Mouse (Mus musculus) c-Kit-positive CD71-positive TER-119-negative erythroid progenitor cells, embryonic 14.5 days (primary cell): ENCODE data around the gene Ttbk2.

Source experiments
- DNase-seq: peaks from one replicate; pipeline ENCODE4 v3.0.0-alpha.2; 2013; ENCODE audit warnings: low read depth

Gene Ttbk2

DNA sequence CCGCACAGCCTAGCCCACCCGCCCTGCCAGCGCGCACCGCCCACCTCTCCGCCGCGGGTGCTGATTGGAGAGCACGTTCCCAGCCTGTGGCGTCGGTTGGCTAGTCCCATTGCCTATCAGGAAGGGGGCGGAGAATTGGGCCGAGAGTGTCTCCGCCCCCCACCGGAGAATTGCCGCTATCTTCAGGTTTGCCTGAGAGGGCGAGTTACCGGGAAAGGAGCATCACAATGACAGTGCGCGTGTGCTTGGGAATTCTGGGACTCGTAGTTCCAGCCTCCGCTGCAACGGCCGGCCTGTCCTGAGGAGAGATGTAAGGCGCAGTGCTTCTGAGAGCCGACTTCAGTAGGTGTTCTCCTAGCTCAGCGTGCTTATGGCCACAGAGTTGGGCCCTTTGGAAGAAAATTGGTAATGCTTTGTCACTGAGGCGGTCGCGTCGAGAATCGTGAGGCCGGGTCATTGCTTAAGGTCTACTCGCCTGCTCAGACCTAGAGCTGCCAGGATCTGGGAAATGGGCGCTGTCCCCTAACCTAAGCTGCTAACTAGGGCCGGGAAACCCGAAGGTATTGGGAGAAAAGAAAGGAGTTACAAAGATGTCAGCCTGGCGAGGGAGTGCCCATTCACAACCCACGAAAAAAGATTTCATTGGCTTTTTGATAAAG lies at the start of gene Ttbk2:
Gene Ttbk2 (minus strand): TSS at position 181 of the 659 bp plus-strand sequence.
- DNase-seq, result peak; percentile 96

DNA sequence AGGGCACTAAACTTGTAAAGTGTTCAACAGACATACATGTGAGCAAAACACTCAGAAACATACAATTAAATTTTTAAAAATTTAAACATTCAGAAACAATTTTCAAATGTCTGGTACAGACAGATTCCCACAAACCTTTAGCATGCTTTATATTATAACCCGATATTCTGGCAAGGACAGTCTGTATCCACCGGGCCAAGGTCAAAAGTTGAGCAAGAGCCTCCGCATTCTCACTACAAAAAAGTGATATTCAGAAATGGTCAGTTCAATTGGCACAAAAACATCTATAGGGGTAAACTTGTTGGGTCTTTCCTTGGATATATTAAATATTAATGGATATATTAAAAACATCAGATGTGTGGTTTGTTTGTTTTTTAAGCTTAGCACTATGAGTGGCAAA lies 46.0 kb upstream of the Ttbk2 start:
- DNase-seq, result no peak

DNA sequence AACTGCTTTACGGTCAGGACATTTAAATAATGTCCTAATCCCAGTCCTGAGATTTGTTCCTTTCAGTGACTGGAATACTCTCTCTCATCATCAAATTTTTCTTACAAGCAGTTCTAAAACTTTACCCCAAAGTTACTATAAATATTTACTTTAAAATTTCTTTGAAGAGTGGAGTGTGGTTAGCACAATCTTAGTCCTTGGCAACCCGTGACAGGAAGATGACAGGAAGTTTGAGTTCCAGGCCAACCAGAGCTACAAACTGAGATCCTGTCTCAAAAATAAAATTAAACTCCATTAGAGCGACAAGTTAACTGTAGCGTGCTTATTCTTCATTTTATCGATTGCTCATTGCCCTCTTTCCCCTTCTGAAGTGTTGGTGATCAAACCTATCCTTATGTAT lies 37.2 kb upstream of the Ttbk2 start:
- no peak for DNase-seq

DNA sequence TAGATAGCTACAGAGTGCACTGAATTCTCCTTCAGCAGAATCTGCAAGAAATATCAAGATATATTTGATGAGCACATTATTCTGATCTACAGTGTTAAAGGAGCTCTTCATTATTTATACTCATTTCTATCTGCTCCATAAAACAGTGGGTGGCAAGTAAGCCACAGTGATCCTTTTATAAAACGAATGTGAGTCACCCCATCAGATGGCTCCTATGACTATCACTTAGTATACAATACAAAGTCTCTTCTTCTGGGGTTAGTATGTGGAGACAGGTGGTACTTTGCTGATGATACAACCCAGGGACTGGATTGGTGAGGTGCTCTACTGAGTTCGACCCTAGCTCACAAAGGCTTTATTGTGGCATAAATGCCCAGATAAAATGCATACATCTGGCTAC lies 22.8 kb upstream of the Ttbk2 start:
- no peak for DNase-seq

DNA sequence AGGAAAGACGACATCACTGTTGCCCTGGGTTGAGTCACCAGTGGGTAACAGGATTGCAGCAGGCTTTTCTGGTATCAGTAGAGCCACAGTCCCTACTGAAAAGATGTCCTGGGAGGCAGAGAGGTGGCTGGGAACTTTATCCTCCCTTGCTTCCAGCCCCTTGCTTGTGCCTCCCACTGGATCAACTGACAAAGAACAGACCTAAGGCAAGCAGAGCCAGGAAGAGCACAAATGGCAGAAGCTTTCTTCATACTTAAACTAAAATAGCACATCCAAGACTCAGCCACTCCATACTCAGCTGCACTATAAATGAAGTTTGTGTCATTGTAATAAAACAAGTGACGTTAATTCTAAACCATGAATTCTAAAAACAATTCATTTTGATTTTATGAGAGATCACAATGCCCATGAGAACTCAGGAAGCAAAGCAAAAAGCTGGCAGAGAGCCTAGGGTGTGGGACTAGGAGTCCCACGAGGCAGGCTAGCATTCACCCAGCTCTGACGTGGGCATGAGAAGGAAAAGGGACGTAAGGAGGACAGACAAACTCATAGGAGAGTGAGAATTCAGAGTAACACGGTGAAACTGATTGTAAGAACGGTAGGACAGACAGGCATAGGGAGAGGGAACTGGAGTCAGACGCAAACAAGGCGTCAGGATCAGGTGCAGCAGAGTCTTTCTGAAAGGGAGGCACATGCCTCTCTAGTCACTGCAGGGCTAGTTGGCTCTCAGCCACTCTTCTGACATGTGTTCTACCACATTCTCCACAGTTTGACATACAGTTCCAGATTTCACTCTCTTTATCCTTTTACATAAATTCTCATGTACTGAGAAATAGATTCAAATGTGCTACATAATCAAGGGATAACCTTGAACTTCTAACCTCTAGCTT lies 21.3 kb upstream of the Ttbk2 start:
- DNase-seq, result no peak

DNA sequence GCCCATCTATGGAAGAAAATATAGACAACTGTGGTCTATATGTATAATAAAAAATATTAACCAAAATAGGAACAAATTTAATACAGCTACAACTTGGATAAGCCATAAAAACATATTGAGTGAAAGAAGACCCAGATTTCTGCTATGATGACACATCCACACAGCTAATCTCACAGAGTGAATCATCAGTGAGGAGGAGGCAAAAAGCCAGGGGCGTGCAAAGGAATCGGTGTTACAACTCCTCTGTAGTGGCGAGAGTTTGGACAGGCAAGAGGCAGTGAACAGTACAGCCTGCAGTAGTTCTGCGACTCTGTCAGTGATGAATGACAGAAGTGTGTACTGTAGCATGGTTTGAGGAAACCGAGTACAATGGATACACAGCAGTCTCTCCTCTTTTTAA lies 16.9 kb upstream of the Ttbk2 start:
- DNase-seq, result no peak

DNA sequence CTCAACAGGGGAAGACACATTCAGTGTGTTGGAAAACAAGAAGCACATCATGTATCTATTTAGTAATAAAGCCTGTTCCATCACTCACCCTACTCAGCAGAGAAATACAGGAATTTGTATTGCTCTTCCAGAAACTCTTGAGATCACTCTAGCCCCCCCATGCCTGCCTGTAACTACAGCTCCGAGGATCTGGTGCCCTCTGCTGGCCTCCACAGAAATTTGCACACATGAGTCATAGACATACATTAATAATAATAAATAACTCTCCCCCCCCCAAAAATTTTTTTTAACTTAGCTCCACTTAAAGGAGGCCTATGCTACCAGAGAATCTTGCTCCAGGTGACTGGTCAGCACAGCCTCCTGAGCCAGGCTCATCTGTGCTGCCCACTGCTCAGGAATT lies 16.2 kb upstream of the Ttbk2 start:
- DNase-seq, result peak; percentile 46

DNA sequence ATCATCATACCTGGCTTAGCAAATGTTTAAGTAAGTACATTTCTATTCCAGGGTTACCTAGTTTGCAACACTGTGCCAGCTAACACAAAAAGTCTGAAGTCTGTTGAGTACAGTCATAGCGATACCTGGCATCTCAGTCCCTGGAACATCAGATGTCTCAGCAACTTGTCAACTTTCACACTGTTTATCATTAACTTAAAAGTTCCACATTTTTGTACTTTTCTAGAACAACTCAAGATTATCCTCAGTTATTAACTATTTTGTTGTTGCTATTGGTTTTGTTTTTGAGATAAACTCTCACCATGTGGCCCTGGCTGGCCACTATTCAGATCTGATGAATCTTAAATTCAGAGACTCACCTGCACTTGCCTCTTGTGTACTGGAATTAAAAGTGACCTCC lies 13.0 kb upstream of the Ttbk2 start:
- no peak for DNase-seq

DNA sequence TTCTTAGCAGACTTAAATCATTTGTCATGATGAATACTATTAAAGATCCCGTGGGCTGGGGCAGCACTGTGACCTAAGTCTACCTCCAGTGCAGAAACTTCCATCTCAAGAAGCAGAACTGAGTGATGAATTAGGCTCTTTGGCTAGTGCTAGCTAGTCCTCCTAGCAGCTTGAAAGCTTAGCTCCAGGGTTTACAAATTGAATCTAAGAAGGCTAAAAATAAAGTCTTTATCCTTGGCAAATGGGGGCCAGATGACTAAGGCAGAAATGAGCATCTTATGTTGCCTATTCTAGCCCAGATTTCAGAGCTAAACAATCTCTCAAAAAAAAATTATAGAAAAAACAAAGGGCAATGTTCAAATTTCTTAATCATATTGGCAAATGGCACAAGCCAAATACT lies 10.3 kb upstream of the Ttbk2 start:
- DNase-seq, result no peak

DNA sequence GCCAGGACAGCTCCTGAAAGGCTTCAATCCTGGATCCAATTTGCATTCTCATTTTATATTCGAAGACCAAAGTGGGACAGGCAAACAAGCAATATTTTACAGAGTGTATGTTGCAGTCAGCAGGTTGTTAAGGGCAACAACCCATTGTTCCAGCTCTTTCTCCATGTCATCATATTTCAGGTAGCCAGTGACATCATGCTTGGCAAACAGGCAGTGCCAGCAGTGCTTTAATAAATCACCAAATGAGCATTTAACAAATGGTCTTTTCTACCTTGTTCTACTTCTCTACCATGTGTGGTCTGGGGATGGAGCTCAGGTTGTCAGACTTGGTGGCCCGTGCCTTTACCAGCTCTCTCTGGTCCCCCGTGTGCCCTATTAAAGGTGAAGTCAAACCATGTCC lies 7.7 kb upstream of the Ttbk2 start:
- DNase-seq, result no peak

DNA sequence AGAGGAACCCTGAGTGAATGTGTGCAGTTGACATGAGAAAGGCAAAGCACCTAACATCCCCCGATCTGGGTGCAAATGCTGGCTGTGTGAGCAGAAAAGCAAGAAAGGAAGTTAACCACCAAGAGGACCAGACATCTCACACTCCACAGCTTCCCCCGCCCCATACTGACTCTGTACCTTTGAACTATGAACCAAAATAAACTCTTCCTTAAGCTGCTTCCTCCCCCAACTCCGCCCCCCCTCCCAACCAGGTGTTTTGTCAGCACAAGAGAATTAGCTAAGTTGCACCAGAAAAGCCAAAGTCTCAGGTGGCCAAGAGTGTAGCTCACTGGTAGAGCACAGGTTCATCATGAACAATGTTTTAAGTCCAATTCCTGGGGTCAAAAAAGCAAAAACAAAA lies 2.7 kb upstream of the Ttbk2 start:
- DNase-seq, result no peak

DNA sequence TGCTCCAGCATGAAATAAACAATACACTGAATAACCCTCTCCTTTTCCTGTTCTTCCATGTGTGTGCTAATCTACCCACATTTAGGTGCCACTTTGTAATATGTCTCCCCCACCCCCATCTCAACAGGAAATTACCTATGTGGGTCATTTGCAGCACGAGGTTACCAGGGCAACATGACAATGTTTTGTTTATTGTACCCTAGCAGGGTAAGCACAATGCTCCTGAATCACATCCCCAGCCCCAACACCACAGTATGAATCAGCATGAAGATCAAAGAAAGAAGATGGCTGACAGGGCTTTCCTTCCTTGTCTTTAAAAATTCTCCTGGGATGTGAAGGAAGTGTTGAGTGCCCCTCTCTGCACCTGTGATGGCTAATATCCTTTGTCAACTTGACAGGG lies 2.2 kb upstream of the Ttbk2 start:
- DNase-seq, result no peak

DNA sequence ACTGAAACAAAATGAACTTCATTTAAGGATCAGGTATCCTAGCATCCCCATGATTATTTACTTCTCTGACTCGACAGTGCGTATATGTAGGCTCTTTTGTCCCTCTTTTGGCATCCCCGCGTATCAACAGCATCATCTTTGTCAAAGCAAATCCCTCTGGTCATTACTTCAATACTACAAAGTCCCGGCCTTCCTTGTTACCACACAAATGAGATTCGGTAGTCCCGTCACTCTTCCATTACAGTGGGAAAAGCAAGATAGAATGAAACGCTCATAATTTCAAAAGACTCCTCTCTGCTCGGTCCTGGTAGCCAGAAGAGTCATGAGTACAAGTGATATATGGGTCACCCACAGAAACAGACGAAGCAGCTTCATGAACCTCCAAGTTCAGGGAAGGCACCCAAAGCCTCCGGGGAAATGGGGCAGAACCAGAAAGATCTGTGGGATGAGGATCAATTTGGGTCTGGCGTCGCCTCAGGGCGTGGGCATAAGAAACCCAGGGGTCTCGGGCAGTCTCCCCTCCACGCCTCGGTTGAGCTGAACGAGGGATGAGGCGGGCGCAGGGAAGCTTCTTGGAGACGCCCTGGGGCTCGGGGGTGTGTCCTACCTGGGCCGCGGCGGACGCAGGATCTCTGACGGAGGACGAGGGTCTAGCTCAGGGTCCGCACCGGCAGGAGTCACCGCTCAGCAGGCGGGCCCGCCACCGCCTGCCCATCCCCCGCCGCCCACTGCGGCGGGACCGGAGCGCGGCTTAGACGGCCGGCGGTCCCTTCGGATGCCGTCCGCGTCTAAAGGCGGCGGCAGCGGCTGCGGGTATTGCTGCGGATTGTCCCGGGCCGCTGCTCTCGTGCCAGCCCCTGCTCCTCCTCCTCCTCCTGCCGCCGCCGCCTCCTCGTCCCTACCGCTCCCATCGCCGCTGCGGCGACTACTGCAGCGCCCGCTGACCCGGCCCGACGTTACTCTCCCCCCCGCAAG lies 668 bp downstream of the Ttbk2 start, which contains the start of gene Cdan1:
Gene Cdan1 (minus strand): TSS at position 680 of the 975 bp plus-strand sequence.
- peak; percentile 31 for DNase-seq

DNA sequence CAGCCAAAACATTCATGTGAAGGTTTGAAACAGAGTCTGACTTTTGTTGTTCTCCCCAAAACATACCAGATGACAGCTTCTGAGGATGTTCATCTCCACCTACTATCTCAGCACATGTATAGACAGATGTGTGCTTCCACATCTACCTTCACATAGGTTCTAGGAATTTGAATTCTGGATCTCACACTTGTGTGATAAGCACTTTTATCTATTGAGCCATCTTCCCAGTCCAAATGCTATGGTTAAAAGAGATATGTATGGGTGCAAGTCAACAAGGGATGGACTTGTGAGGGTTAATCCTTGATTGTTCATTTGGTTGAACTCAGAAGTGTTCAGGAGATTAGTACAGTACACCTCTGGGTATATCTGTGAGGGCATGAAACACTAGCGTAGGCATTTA lies 5.1 kb downstream of the Ttbk2 start:
- DNase-seq, result peak; percentile 56

DNA sequence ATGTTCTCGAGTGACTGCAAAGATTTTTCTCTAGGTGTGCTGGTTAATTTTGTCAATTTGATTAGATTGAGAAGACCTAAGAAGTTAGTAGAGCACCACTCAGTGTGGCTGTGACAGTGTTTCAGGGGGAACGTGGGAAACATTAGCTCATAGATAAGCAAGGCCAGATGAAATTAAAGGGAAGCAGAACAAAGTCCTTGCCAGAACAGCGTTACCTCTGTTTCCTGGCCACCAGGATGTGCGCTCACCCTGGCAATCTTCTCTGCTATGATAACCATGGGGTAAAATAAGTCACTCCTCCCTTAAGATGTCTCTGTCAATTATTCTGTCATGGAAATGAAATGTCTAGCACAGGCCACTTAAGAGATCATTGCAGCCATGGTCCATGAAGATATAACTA lies 6.4 kb downstream of the Ttbk2 start:
- no peak for DNase-seq

DNA sequence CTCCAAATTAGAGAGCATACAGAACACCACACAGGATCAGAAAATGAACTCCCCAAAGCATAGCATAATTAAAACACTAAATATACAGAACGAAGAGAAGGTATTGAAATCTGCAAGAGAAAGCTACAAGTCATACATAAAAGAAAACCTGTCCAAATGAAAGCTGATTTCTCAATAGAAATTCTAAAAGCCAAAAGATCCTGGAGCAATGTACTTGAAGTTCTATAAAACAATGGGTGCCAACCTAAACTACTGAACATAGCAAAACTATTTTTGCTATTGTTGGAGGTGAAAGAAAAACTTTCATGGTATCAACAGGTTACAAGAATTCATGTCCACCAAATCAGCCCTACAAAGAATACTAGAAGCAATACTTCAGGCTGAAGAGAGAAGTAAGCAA lies 9.2 kb downstream of the Ttbk2 start:
- DNase-seq, result no peak

DNA sequence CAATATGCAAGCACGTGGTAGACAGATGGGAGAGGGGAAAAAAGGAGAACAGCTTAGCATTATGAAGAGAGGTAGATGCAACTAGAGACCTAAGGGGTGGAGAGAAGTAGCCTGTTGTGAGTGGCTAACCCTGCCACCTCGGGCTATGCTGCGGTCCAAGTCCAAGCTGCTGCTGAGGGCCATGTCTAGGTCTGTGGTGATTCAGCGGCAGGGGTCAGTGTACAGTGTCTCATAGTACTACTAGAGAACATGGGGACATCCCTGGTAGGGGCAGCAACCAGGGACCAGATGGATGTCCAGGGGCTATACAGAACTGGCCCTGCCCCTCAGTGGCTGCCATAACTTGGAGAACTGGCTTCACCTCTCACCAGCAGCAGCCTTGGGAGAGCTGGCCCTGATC lies 15.2 kb downstream of the Ttbk2 start:
- no peak for DNase-seq

DNA sequence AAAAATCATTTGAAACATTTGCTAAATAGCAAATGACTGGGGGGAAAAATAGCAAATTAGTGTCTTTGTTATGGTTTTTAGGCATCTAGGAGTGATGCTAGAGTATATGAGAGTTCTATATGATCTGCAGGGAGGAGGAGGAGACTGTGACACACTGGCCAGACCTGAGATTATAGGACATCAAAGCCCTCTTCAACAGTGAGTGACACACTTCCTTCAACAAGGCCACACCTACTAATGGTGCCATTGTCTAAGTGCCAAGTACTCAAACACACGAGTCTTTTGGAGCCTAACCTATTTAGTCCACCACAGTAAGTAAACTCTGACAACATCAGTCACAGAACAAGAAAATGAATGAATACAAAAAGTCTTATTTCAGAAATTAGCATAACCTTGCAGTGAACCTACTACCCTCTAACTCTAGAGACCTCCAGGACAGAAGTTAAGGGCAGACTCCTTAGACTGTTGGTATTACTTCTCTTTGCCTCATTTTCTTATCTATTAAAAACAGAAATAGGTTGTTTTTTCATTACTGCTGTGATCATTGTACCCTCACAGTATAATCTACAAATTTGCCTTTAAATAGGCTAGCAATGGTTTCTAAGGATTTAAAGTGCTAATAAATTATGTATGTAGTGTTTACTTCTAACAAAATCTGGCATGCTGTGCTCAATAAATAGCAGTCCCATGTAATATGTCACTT lies 23.3 kb downstream of the Ttbk2 start:
- peak; percentile 20 for DNase-seq

DNA sequence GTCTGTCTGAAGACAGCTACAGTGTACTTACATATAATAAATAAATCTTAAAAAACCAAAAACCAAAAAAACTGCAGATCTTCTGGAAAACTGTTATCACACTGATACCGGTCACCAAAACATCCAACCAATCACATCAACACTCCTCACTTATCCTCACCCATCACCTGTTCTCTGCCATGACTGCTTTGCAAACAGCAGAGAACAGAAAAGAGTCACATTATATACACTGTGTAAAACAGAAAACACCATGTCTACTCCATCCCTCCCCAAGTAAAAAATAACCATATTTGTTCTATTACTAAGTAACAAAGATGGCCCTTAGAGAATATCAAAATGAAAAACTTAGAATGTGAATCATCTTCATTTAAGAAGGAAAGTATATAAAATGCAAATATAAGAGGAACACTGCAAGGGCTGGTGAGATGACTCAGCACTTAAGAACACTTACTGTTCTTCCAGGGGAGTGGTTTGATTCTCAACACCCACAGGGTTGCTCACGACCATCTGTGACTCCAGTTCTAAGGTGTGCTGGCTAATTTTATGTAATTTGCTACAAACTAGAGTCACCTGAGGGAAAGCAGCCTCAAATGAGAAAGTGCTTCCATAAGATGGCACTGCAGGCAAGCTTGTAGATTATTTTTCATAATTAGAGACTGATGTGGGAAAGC lies 80.0 kb downstream of the Ttbk2 start:
- DNase-seq, result peak; percentile 5

DNA sequence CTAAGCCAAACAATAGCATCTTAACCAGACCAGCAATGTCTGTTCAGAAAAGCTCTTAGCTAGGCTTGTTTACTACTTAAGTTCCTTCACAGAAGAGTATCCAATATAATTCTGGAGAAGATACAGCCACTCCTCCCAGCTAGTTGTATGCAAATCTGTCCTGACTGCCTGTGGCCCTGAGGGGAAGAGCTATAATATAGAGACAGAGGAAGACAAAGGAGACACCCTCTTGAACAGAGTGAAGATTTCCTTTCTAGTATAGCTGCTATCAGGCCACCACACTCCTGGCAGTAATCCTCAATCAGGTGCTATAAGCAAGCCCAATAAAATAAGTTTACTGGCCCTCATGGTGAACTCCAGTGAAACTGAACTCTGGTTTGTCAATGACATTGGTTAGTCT lies 88.5 kb downstream of the Ttbk2 start:
- DNase-seq, result no peak

DNA sequence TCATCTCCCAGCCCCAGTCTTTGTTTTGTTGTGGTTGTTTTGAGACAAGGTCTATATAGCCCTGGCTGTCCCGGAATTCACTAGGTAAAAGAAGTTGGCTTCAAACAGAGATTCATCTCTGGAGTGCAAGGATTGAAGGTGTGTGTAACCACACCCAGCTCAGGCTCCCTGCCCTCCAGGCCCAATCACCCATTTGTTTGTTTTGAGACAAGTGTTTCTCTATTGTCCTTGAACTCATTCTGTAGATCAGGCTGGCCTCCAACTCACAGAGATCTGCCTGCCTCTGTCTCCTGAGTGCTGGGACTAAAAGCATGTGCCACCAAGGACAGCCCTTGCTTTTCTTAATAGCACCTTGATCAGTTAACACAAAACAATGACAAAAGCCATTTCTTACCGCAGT lies 102.4 kb downstream of the Ttbk2 start:
- no peak for DNase-seq
